Mouse (Mus musculus): ENCODE results near the gene Tmem18.

GRCm38 (mm10) chr12:30591832-30592231, 7.6 kb downstream of the Tmem18 start:
- TF ChIP-seq GATA1 (IDR thresholded peaks at IDR 0.05; ENCODE audit: borderline replicate concordance, low read length) (no peak), FLI1 (IDR thresholded peaks at IDR 0.05; ENCODE audit: low read length) (no peak)
